Mouse (Mus musculus) mature B cell (primary cell): Measurements from ENCODE around the gene Prl.
"Not testable (repeated sequence)": the region's sequence is repeated elsewhere in the genome, so short reads cannot be mapped to it uniquely, and the experiment has no call there.

Source experiments
- in situ Hi-C: fragments of 300-500 bp; cut with MboI; formaldehyde crosslinking; loops from 2 replicates; pipeline ENCODE4 v1.14.3; 2019

Prl gene

GRCm38 (mm10) chr13:27057270-27057669 is at the start of gene Prl:
TSS of gene Prl (plus strand) at chr13:27057570.
- in situ Hi-C loops: no loop called here

- in situ Hi-C loops: no loop called here
Measured at GRCm38 (mm10) chr13:27026614-27027013, 30.8 kb upstream of the Prl start.

- in situ Hi-C loops: no loop called here
Measured at GRCm38 (mm10) chr13:27027376-27027775, 30.0 kb upstream of the Prl start.

- in situ Hi-C loops: no loop called here
Measured at GRCm38 (mm10) chr13:27028501-27029240, 28.7 kb upstream of the Prl start.

- in situ Hi-C loops: no loop called here
Measured at GRCm38 (mm10) chr13:27031101-27031852, 26.1 kb upstream of the Prl start.

GRCm38 (mm10) chr13:27031853-27032240 is 25.5 kb upstream of the Prl start:
- in situ Hi-C loops: no loop called here

GRCm38 (mm10) chr13:27032998-27033397 is 24.4 kb upstream of the Prl start:
- in situ Hi-C loops: no loop called here

GRCm38 (mm10) chr13:27042185-27042584 is 15.2 kb upstream of the Prl start:
- in situ Hi-C loops: no loop called here

GRCm38 (mm10) chr13:27043326-27043725 is 14.0 kb upstream of the Prl start:
- in situ Hi-C loops: no loop called here

- in situ Hi-C loops: no loop called here
Measured at GRCm38 (mm10) chr13:27059177-27059576, 1.8 kb downstream of the Prl start.

- in situ Hi-C loops: not testable (repeated sequence)
Measured at GRCm38 (mm10) chr13:27093890-27094289, 36.5 kb downstream of the Prl start, which contains the start of gene Prl3d1. TSS of gene Prl3d1 (plus strand) at chr13:27094190.
